Mouse (Mus musculus): ENCODE results near the gene Abca8a.

DNA sequence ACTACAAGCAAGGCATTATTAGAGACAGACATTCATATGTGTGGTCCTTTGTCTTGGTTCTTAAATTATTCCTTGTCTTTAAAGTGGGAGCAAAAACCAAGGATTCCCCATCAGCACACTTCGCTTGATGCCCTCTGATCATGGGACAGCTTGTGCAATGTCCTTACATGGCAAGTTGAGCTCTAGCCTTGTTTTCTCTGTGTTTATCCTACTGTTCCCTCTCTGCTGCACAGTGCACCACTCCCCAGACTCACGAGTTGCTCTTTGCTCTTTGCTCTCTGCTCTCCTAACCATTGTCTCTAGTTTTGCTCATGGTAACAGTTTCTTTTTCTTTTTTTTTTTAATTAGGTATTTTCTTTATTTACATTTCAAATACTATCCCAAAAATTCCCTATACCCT is 35.7 kb downstream of the Abca8a start:
- TF ChIP-seq GATA1 (IDR thresholded peaks at IDR 0.05; ENCODE audit: borderline replicate concordance, low read length): no peak
- no peak for TF ChIP-seq CTCF (IDR thresholded peaks at IDR 0.05; ENCODE audit: low read depth, low read length)
- TF ChIP-seq GATA2 (IDR thresholded peaks at IDR 0.05; ENCODE audit: borderline replicate concordance, low read depth, low read length): no peak
- TF ChIP-seq POLR2AphosphoS5 (IDR thresholded peaks at IDR 0.05; ENCODE audit: insufficient replicate concordance, low read depth, low read length): no peak
